Mouse (Mus musculus) adrenal gland, postnatal 36 days (tissue): ENCODE results near the gene Akap10. TPM values are rescaled to one million over a fixed set of nuclear protein-coding genes. Genes with fewer than 3 reads are reported as not detected.
"Not testable (repeated sequence)": the region's sequence is repeated elsewhere in the genome, so short reads cannot be mapped to it uniquely, and the experiment has no call there.

Source experiments
- DNase-seq, 2 experiments: peaks; one replicate each; pipeline ENCODE4 v3.0.0; 2021; ENCODE audit warnings: mixed read lengths in 1 of 2
- total RNA-seq, 2 experiments: library from RNA; stranded (reverse); gene quantifications; 2 replicates each; pipeline ENCODE4 v1.2.3; 2021

Gene Akap10
- total RNA-seq, 2 experiments from 2014 or later = 23.1 to 33.7 TPM

DNA sequence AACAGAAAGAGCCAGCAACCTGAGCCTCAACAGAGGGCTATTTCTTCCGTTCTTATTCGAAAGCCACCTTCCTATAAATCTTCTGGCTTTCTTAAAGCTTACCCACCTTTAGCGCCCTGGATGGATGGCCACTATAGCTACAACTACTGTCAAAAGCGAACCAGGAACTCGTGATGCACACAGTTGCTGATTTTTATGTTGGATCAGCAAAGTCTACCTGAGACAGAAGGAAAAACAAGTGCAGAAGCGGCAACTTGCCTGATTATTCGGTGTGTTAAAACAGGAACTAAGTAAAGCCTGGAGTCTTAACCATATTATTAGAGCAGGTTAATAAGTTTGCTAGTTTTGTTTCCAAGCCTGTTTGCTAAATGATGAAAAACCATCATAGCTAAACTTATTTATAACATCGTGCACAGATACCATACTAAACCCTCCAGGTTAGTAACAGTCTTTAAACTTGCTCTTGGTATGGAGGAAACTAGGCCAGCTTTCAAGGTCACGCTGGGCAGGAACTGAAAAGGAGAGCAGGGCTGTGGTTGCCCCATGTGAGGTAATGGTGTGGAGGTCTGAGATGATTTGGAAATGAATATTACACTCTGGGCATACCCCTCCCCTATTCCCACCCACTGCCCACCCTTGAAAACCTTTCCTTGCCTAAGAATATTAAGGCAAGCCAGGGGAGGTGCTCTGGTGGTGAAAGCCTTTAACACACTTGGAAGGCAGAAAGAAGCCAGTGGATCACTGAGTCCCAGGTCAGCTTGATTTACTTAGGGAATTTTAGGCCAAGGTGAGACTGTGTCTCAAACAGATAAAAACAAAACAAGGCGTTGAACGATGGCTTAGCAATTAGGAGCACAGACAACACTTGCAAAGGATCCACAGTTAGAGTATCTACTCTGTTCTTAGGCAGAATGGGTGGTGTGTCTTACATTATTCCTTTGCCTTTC is 861 bp upstream of the Akap10 start:
- DNase-seq = peak; percentile 24 to 39

DNA sequence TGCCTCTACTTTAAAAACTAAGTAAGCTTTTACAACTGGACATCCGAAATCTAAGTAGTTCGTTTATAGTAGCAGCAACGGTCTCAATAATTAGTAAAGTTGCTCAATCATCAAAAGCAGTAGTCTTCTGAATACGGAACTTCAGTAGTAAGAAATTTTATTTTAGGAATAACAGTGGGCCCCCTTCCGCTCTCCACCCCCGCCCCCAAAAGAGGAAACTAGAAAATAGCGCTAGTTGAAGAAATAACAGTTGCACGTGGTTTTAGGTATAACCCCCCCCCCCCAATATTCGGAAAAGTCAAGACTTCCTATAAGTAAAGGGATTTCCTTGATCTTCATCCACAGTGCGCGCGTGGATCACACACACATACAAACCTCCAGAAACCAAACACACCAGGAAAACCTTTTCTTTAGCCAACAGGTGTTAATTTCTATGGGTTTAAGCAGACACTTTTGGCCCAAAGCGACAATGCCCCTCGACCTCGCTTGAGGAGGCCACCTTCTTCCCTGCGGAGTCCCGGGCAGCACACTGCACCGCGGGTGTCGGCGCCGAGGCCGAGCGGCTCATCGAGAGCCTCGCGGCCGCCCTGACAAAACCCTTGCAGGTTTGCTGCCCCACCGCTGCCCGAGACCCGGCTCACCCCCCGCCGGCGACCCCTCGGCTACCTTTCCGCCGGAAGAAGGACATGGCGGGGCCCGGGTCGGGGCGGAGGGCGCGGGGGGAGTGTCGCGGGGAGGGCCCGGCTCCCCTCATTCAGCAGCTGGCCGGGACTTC is 542 bp downstream of the Akap10 start:
- no peak for DNase-seq

DNA sequence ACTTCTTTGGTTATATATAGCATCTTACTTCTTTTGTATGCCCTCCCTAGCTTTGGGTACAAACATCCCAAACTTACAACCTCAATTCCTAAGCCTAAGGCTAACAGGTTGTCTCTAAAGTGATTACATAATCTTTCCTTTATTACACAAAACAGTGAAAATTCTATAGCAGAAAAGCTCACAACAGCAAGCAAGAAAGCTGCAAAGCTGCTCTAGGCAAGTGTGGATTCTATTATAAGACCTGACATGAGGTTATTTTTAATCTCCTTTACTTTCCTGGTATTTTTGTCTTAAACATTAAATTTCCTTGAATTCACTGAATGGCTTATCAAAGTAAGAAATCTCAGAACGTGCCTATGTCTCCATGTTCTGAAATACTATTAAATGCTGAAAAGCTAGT is 6.7 kb downstream of the Akap10 start:
- no peak for DNase-seq

DNA sequence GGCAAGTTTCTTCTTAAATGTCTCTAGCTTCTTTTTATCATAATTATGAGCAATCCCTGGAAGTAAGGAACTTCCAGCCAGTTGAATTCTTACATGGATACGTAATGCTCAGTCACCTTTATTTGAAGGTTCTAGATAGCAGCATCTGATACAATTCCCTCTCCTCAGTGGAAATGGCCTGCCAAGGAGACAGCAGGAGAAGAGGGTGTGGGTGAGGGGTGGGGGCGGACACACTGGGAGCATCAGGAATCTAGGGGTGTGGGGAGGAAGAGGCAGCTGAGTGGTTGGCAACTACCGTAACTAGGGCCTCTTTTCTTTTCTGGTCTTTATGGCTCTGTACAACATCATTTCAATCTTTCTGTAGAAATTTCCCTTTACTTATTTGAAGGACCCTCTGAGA is 10.3 kb downstream of the Akap10 start:
- DNase-seq = no peak

DNA sequence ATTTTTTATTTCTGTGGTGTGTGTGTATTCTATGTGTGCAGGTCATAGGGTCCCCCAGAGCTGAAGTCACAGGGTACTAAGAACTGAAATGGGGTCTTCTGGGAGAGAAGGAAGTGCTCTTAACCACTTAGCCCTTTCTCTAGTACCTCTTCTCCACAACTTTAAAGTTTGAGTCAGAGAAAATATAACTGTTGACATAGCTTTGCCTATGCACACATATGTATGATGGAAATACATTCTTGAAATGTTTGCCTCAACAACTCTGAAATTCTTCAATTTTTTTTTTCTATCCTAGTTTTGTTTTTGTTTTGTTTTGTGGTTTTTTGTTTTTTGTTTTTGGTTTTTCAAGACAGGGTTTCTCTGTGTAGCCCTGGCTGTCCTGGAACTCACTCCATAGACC is 21.7 kb downstream of the Akap10 start:
- DNase-seq = no peak

DNA sequence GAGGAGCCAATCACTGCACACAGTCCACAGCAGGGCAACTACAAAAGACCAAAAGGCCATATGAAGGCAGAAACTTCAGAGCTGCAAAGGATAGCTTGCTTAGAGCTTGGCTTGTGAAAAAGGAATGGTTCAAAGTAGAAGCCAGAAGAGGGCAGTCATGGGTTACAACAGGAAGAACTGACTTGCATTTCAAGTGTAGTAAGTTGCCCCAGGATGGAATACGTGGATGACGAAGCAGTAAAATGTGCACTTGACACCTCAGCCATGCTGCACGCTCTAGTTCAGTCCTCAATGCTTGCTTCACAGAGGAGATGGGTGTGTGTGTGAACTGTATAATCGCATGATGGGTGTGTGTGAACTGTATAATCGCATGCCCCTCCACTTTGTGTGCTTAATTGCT is 47.9 kb downstream of the Akap10 start:
- DNase-seq = peak in 1 of 2 experiments; percentile 13

DNA sequence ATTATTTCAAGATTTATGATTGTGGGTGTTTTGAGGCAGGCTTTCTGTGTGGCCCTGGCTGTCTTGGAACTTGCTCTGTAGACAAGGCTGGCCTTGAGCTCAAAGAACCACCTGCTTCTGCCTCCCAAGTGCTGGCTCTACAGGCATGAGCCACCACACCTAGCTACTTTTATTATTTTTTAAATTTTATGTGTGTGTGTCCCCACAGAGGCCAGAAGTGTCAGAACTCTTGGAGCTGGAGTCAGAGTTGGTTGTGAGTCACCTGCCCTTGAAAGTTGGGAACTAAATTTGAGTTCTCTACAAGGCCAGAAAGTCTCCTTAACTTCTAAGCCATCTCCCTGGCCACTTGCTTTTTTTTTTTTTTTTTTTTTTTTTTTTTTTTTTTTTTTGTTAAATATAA is 50.1 kb downstream of the Akap10 start:
- DNase-seq = peak; percentile 54 to 57

DNA sequence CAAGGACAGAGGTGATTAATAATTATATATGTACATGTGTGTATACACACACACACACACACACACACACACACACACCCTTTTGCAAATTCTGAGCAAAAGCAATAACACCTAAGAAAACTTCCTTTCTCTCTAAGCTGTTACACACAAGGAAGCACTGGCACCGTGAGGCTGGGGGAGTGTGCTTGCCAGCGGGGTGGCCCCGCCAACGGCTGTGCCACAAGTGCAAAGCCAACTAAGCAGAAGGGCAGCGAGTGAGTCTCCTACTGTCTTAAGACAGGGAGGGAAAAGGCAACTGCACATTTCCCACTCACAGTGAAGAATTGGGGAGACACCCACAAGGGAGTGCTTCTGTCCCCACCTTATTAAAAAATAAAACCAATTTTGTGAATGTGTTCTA is 58.2 kb downstream of the Akap10 start:
- DNase-seq = peak in 1 of 2 experiments; percentile 36

DNA sequence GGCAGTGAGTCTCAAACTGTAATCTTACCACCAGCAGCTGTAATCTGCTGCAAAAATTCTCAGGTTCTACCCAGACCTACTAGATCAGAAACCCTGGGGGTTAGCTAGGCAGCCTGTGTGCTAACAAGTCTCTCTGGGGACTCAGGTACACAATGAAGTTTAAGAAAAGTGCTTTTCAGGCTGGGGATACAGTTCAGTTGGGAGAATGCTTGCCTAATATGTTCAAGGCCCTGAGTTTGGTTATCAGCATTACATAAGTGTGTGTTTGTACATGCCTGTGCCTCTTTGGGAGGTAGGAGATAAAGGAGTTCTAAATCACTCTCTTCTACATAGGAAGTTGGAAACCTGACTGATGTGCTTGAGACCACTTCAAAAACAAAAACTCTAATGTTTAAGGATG is 63.2 kb downstream of the Akap10 start:
- DNase-seq = no peak

DNA sequence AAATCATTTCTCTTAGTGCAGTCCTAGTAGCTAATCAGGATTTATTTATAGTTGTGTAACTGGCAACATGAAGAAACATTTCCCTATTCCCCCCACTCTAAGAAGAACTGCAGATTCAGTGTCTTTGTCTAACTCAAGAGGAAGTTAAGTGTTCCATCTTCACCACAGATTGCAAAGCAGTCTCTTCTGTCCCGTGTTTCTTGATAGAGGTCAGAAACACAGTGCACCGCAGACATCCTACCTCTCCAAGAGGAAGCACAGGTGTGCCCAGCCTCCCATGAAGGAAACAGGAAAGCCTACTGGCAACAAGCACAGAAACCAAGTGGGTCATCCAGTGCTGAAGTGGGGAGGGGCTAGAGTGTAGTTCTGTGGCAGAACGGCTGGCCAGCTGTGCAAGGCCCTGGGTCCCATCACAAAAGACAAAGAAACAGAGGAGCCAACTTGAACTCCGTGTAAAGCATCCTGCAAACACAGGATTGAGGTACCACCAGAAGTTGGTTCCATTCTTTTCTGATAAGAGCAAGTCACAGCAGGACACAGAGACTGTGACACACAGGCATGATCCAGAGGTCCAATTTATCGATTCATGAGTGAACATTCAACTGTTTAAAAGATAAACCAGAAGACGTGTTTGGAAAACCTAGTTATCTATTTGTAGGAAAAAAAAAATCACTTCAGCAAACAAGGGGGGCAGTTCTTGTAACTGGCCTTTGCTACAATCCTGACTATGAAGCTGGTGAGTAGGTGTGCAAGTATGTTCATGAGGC is 68.1 kb downstream of the Akap10 start:
- no peak for DNase-seq

DNA sequence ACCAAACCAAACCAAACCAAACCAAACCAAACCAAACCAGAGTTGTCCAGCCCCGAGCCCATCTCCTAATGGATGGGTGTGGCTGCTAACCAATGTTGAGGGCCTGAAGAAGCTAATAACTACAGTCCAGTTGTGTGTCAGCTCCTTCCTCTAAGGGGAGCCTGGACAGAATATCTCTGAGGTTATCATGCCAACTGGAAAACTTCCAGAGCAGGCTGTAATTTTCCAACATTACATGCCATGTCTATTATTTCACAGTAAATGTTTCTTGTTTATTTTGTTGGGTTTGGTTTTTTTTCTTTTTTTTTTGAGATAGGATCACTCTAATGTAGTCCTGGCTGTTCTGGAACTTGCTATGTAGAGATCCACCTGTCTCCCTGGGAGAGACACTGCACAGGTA is 70.7 kb downstream of the Akap10 start:
- DNase-seq = peak in 1 of 2 experiments; percentile 46

DNA sequence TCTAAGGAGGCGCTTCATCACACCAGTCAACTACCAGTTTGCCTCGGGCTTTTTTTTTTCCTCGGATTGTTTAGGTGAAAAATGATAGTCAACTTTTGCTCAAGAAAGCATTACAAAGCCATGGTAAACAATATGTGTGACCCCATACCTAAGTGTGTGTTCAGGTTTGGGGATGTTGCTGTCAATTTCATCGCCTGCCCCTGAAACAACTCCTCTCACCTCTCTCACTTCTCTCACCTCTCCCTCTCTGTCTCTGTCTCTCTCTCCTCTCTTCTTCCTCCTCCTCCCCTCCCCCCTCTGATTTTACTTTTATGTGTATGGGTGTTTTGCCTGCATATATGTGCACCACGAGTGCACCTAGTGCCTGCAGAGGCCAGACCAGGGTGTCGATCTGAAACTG is 74.5 kb downstream of the Akap10 start:
- no peak for DNase-seq

DNA sequence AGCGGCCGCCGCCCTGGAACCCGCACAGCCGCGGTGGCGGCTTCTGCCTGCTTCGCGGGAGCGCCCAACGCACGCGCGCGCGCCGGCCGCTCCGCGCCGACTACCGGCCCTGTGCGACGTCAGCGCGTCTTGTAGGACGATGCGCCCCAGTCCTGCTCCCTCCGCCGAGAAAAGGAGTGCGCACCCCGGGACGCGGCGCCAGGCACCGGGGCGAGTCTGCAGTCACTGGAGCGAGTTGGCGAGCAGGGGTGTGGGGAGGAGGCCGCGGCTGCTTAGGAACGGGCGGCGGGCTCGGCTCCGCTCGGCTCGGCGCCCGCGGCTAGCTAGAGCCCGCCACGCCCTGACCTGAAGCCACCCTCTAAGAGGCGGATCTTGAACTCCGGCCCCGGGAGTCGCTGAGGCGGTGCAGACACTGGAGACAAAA is 75.1 kb downstream of the Akap10 start, which contains the start of gene Ulk2:
TSS of gene Ulk2 (minus strand) at position 86 of the 424 bp plus-strand sequence.
- DNase-seq = peak; percentile 88 to 91

DNA sequence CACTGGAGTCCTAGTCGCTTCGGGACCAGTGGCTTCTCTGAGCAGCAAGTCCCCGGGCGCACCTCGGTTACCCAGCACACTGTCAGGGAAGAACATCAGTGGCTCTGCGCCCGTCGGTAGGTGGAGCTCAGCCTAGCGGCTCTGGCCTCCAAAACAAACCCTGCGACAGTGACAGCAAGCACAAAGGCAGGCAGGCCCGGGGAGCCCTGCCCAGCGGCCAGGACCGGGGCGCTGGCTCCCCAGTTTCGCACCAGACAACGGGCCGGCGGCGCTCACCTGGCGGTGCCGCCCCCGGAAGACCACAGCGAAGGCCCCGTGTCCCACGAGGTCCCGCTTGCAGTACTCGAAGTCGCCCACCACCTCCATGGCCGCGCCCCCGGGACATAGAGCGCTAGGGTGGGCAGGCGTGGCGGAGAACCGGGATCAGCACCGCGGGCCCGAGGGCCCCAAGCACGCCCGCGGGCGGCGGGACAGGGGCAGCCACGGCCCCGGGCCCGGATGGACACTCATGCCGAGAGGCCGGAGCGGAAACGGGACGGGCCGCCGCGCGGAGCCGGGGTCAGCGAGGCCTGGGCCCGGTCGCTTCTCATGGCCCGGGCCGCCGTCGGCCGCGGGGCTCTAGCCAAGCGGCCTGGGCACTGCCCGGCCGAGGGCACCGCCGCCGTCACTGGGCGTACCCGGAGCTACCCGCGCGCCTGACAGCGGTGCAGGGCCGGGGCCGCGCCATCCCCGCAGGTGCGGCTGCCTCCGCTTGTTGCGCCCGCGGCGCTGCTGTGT is 75.7 kb downstream of the Akap10 start:
- DNase-seq = peak; percentile 90 to 92

DNA sequence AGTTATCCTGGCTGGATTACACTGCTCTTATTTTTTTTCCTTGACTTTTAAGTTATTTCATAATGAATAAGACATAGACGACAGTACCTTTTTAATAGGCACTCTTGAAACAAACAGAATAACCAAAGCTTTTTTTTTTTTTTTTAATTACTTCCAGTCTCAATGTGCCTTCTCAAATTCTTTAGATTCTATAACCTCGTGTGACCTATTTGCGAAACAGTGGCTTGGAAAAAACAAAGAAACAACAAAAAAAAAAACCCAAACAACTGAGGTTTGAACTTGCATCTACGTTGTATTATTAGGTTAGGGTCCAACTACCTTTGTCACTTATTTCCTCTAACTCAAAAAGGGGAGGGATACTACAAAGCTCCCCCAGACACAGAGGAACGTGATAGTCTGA is 76.4 kb downstream of the Akap10 start:
- no peak for DNase-seq

DNA sequence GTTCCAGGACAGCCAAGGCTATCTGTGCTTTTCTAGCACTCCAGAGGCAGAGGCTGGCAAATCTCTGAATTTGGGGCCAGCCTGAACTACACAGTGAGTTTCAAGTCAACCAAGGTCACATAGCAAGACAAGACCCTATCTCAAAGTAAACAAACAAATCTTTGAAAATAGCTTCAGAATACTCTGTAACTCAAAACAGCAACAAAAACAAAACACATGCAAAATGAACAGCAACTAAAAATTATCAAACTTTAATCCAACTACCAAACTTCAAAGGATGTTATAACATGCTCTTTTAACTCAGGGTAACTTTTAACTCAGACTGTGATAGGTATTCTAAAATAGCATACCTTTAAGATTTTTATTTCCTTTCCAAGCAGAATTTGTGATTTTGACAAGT is 77.1 kb downstream of the Akap10 start:
- no peak for DNase-seq

DNA sequence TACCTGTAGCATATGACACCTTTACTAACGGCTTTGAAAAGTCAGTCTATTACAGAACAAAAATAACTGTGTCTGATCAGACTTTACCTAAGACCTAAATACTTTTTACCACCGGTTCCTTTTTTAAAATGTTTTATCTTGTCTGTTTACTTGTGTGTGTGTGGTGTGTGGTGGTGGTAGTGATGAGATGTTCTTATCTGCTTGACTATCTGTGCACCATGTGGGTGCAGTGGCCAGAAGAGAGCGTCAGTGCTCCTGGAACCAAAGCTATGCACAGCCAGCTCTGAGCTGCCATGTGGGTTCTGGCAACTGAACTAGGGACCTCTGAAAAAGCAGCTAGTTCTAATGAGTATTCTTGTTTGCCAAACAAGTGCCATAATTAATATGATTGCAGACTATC is 78.9 kb downstream of the Akap10 start:
- DNase-seq = peak; percentile 27 to 34

DNA sequence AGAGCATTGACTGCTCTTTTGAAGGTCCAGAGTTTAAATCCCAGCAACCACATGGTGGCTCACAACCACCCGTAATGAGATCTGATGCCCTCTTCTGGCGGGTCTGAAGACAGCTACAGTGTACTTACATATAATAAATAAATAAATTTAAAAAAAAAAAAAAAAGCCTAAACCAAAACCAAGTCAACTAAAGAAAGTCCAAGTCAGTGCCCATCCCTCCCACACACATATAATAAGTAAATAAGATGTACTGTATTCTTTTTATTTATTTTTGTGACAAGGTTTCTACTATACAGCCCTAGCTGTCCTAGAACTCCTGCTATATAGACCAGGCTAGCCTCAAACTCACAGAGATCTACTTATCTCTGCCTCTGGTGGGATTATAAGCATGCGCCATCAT is 89.4 kb downstream of the Akap10 start:
- DNase-seq = not testable (repeated sequence)

DNA sequence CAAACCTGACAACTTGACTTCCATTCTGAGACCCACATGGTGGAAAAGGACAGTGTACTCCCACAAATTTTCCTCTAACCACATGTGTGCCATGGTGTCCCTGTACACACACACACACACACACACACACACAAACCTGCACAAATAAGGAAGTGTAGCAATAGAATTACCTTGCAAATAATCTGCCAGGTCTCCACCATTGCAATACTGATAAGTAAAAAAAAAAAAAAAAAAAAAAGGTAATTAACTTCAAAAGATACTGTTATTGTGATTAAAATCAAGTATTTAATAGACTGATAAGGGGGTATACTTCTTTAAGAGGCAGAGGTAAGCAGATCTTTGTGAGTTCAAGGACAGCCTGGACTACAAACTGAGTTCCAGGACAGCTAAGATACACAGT is 90.1 kb downstream of the Akap10 start:
- no peak for DNase-seq

DNA sequence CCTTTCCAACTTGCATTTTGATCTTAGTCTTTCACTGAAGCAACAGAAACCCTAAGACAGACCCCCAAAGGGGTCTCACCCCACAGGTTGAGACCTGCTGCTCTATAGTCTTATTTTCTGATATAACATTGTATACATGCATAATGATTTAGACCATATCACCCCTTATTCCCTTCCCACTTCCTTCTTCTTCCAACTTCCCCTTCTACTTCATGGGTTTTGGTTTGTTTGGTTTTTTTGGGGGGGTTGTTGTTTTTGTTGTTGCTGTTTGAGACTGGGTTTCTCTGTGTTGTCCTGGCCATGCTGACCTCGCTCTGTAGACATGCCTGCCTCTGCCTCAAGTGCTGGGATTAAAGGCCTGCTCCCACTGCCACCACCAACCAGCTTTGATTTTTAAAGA is 90.9 kb downstream of the Akap10 start:
- no peak for DNase-seq
